Mouse (Mus musculus) liver, embryonic 15.5 days (tissue): ENCODE results near the gene Umad1. TPM values are rescaled to one million over a fixed set of nuclear protein-coding genes. Genes with fewer than 3 reads are reported as not detected.

Experiments used
- ATAC-seq: fragments of 200-750 bp; cut with Nextera tagmentation; 2 replicates; pipeline ENCODE4 v1.8.0; 2017; ENCODE audit warnings: moderate number of reproducible peaks, mild to moderate bottlenecking, moderate library complexity; ENCODE audit not compliant: insufficient read depth
- H3K27ac ChIP-seq: fragments of 300-500 bp; sonication (generic); replicated peaks from 2 replicates; pipeline ENCODE4 v1.5.1; 2015; ENCODE audit warnings: mild to moderate bottlenecking, inconsistent platforms
- H3K27me3 ChIP-seq: fragments of 300-500 bp; sonication (generic); 2 replicates; pipeline ENCODE4 v1.6.1; 2015; ENCODE audit warnings: mild to moderate bottlenecking, inconsistent platforms
- H3K36me3 ChIP-seq: fragments of 300-500 bp; sonication (generic); replicated peaks from 2 replicates; pipeline ENCODE4 v1.6.1; 2015; ENCODE audit warnings: moderate library complexity, mild to moderate bottlenecking, inconsistent platforms
- H3K4me1 ChIP-seq: fragments of 300-500 bp; sonication (generic); replicated peaks from 2 replicates; pipeline ENCODE4 v1.6.1; 2015; ENCODE audit warnings: inconsistent platforms
- H3K4me2 ChIP-seq: fragments of 300-500 bp; sonication (generic); 2 replicates; pipeline ENCODE4 v1.6.1; 2015; ENCODE audit warnings: moderate library complexity, mild to moderate bottlenecking, inconsistent platforms
- H3K4me3 ChIP-seq: fragments of 300-500 bp; sonication (generic); replicated peaks from 2 replicates; pipeline ENCODE4 v1.5.1; 2015; ENCODE audit warnings: mild to moderate bottlenecking, inconsistent platforms
- H3K9ac ChIP-seq: fragments of 300-500 bp; sonication (generic); 2 replicates; pipeline ENCODE4 v1.6.1; 2015; ENCODE audit warnings: moderate library complexity, mild to moderate bottlenecking, inconsistent platforms
- H3K9me3 ChIP-seq: fragments of 300-500 bp; sonication (generic); replicated peaks from 2 replicates; pipeline ENCODE4 v1.6.1; 2016; ENCODE audit warnings: inconsistent platforms
- WGBS: fragments of 180-500 bp; shearing (Covaris S2); methylation state at CpG from one replicate; pipeline ENCODE4 v1.1.7; 2015; ENCODE audit warnings: mixed read lengths; ENCODE audit not compliant: insufficient replicate concordance; 5-methylcytosine and 5-hydroxymethylcytosine counted together
- polyA plus RNA-seq: library from polyadenylated mRNA; unstranded; fragments of >200 nt; fragmentation: Nextera tagmentation; extraction: Ambion mirVana; gene quantifications from 2 replicates; pipeline ENCODE4 v1.2.1, GENCODE M21; 2015

Umad1 gene
- polyA plus RNA-seq, 1 experiment from 2014 or later: 16.4 TPM

- no peak overlapping the region for H3K27ac ChIP-seq
- no peak overlapping the region for H3K4me2 ChIP-seq
- WGBS: 86% methylated on average over 2 of the region's 2 CpGs
- H3K4me1 ChIP-seq: no peaks in the 10 kb centered on the region
- no peak overlapping the region for H3K4me3 ChIP-seq
- H3K9me3 ChIP-seq: no peaks in the 10 kb centered on the region
- H3K9ac ChIP-seq: no peak overlapping the region
- H3K27me3 ChIP-seq: peaks cover 5% of the 10 kb centered on the region; the same call in 1 of the 2 replicates
- H3K36me3 ChIP-seq: no peaks in the 10 kb centered on the region
- ATAC-seq: no peak
These were observed 203.4 kb downstream of the Umad1 start for GRCm38 (mm10) chr6:8462447-8462846.

- H3K4me1 ChIP-seq: no peaks in the 10 kb centered on the region
- 66% methylated on average over 1 of the region's 1 CpGs for WGBS
- ATAC-seq: no peak
- no peak overlapping the region for H3K27ac ChIP-seq
- no peaks in the 10 kb centered on the region for H3K36me3 ChIP-seq
- no peaks in the 10 kb centered on the region for H3K9me3 ChIP-seq
- no peak overlapping the region for H3K4me3 ChIP-seq
- no peak overlapping the region for H3K4me2 ChIP-seq
- no peak overlapping the region for H3K9ac ChIP-seq
- peaks cover 5% of the 10 kb centered on the region; the same call in 1 of the 2 replicates for H3K27me3 ChIP-seq
These were observed 206.3 kb downstream of the Umad1 start for GRCm38 (mm10) chr6:8465388-8465787.

GRCm38 (mm10) chr6:8465985-8466384 lies 206.9 kb downstream of the Umad1 start:
- WGBS: 69% methylated on average over 5 of the region's 5 CpGs
- H3K9me3 ChIP-seq: no peaks in the 10 kb centered on the region
- H3K9ac ChIP-seq: no peak overlapping the region
- no peak overlapping the region for H3K4me3 ChIP-seq
- no peaks in the 10 kb centered on the region for H3K36me3 ChIP-seq
- H3K27ac ChIP-seq: no peak overlapping the region
- H3K4me1 ChIP-seq: no peaks in the 10 kb centered on the region
- ATAC-seq: no peak
- no peak overlapping the region for H3K4me2 ChIP-seq
- peaks cover 5% of the 10 kb centered on the region; the same call in 1 of the 2 replicates for H3K27me3 ChIP-seq

- Histone ChIP-seq H3K4me1 (0 out of 2 replicates have a peak, but pooled peaks cover 3% of the 10 kb centered on the region), H3K4me2 (no peak overlapping the region), H3K9ac (no peak overlapping the region), H3K27me3 (peaks cover 5% of the 10 kb centered on the region; the same call in 1 of the 2 replicates), H3K36me3 (no peaks in the 10 kb centered on the region), H3K27ac (no peak overlapping the region), H3K9me3 (no peaks in the 10 kb centered on the region), H3K4me3 (no peak overlapping the region)
- no peak for ATAC-seq
- 67% methylated on average over 10 of the region's 10 CpGs for WGBS
These were observed 208.7 kb downstream of the Umad1 start for GRCm38 (mm10) chr6:8467667-8468337.

GRCm38 (mm10) chr6:8469918-8470317 lies 210.8 kb downstream of the Umad1 start:
- H3K4me3 ChIP-seq: no peak overlapping the region
- H3K9ac ChIP-seq: no peak overlapping the region
- no peaks in the 10 kb centered on the region for H3K9me3 ChIP-seq
- no peak overlapping the region for H3K4me2 ChIP-seq
- no peak for ATAC-seq
- WGBS: 79% methylated on average over 3 of the region's 3 CpGs
- H3K27me3 ChIP-seq: peaks cover 5% of the 10 kb centered on the region; the same call in 1 of the 2 replicates
- peaks cover 6% of the 10 kb centered on the region; the same call in 1 of the 2 replicates for H3K4me1 ChIP-seq
- no peak overlapping the region for H3K27ac ChIP-seq
- H3K36me3 ChIP-seq: no peaks in the 10 kb centered on the region

- 67% methylated on average over 3 of the region's 3 CpGs for WGBS
- ATAC-seq: no peak
- no peaks in the 10 kb centered on the region for H3K9me3 ChIP-seq
- no peak overlapping the region for H3K4me3 ChIP-seq
- no peak overlapping the region for H3K27ac ChIP-seq
- H3K4me2 ChIP-seq: no peak overlapping the region
- H3K9ac ChIP-seq: no peak overlapping the region
- peaks cover under 1% of the 10 kb centered on the region; the same call in 1 of the 2 replicates for H3K27me3 ChIP-seq
- peaks cover 6% of the 10 kb centered on the region; the same call in 1 of the 2 replicates for H3K4me1 ChIP-seq
- no peaks in the 10 kb centered on the region for H3K36me3 ChIP-seq
These were observed 213.0 kb downstream of the Umad1 start for GRCm38 (mm10) chr6:8472125-8472524.

- no peak overlapping the region for H3K27ac ChIP-seq
These were observed 213.8 kb downstream of the Umad1 start for GRCm38 (mm10) chr6:8472915-8473314.

GRCm38 (mm10) chr6:8473498-8473897 lies 214.4 kb downstream of the Umad1 start:
- H3K4me1 ChIP-seq: peaks cover 6% of the 10 kb centered on the region; the same call in 1 of the 2 replicates
- no peak overlapping the region for H3K9ac ChIP-seq
- no peak overlapping the region for H3K27ac ChIP-seq
- no peaks in the 10 kb centered on the region for H3K36me3 ChIP-seq
- no peak for ATAC-seq
- H3K4me3 ChIP-seq: no peak overlapping the region
- no peak overlapping the region for H3K4me2 ChIP-seq
- no peaks in the 10 kb centered on the region for H3K9me3 ChIP-seq
- no peaks in the 10 kb centered on the region for H3K27me3 ChIP-seq
- WGBS: 56% methylated on average over 5 of the region's 5 CpGs

More at GRCm38 (mm10) chr6:8472915-8473314, 213.8 kb downstream of the Umad1 start:
- no peak overlapping the region for H3K4me3 ChIP-seq
- H3K27me3 ChIP-seq: no peaks in the 10 kb centered on the region
- H3K4me1 ChIP-seq: peaks cover 6% of the 10 kb centered on the region; the same call in 1 of the 2 replicates
- no peak overlapping the region for H3K4me2 ChIP-seq
- H3K9ac ChIP-seq: no peak overlapping the region
- H3K36me3 ChIP-seq: no peaks in the 10 kb centered on the region
- no peak for ATAC-seq
- no peaks in the 10 kb centered on the region for H3K9me3 ChIP-seq
- WGBS: 31% methylated on average over 5 of the region's 5 CpGs

- Histone ChIP-seq H3K4me2 (no peak overlapping the region), H3K4me3 (no peak overlapping the region), H3K27me3 (no peaks in the 10 kb centered on the region), H3K9ac (no peak overlapping the region), H3K4me1 (peaks cover 6% of the 10 kb centered on the region; the same call in 1 of the 2 replicates), H3K9me3 (no peaks in the 10 kb centered on the region), H3K27ac (no peak overlapping the region), H3K36me3 (no peaks in the 10 kb centered on the region)
- peak; percentile 31; the same call in 1 of the 2 replicates for ATAC-seq
- 46% methylated on average over 3 of the region's 3 CpGs for whole genome bisulfite sequencing
These were observed 215.2 kb downstream of the Umad1 start for GRCm38 (mm10) chr6:8474316-8474715.

- H3K27me3 ChIP-seq: no peaks in the 10 kb centered on the region
- no peaks in the 10 kb centered on the region for H3K36me3 ChIP-seq
- H3K9ac ChIP-seq: no peak overlapping the region
- H3K27ac ChIP-seq: no peak overlapping the region
- 62% methylated on average over 4 of the region's 4 CpGs for WGBS
- peaks cover 6% of the 10 kb centered on the region; the same call in 1 of the 2 replicates for H3K4me1 ChIP-seq
- no peaks in the 10 kb centered on the region for H3K9me3 ChIP-seq
- no peak overlapping the region for H3K4me3 ChIP-seq
- no peak for ATAC-seq
- no peak overlapping the region for H3K4me2 ChIP-seq
These were observed 215.7 kb downstream of the Umad1 start for GRCm38 (mm10) chr6:8474820-8475219.

GRCm38 (mm10) chr6:8479176-8479575 lies 220.1 kb downstream of the Umad1 start:
- Histone ChIP-seq H3K27ac (no peak overlapping the region), H3K9me3 (no peaks in the 10 kb centered on the region), H3K27me3 (no peaks in the 10 kb centered on the region), H3K36me3 (no peaks in the 10 kb centered on the region), H3K4me1 (no peaks in the 10 kb centered on the region; the same call in 1 of the 2 replicates), H3K4me2 (no peak overlapping the region), H3K9ac (no peak overlapping the region), H3K4me3 (no peak overlapping the region)
- WGBS: 70% methylated on average over 1 of the region's 1 CpGs
- ATAC-seq: no peak
